Mouse (Mus musculus) heart, postnatal 0 days (tissue): Measurements from ENCODE around the gene Uts2. TPM values are rescaled to one million over a fixed set of nuclear protein-coding genes. Genes with fewer than 3 reads are reported as not detected.

Experiments used
- ATAC-seq: fragments of 200-750 bp; cut with Nextera tagmentation; 2 replicates; pipeline ENCODE4 v1.8.0; 2017; ENCODE audit warnings: low read depth, moderate number of reproducible peaks, moderate library complexity; ENCODE audit not compliant: insufficient read depth
- DNase-seq: peaks from one replicate; pipeline ENCODE4 v3.0.0-alpha.2; 2016; ENCODE audit warnings: low spot score
- H3K27ac ChIP-seq: fragments of 300-500 bp; sonication (generic); 2 replicates; pipeline ENCODE4 v1.5.1; 2014; ENCODE audit warnings: low read depth, mild to moderate bottlenecking
- H3K27me3 ChIP-seq: fragments of 300-500 bp; sonication (generic); 2 replicates; pipeline ENCODE4 v1.6.1; 2014; ENCODE audit warnings: low read length, mixed read lengths; ENCODE audit not compliant: control insufficient read depth, insufficient read depth
- H3K36me3 ChIP-seq: fragments of 300-500 bp; sonication (generic); replicated peaks from 2 replicates; pipeline ENCODE4 v1.6.1; 2014; ENCODE audit warnings: low read length, mixed read lengths; ENCODE audit not compliant: control insufficient read depth, insufficient read depth
- H3K4me1 ChIP-seq: fragments of 300-500 bp; sonication (generic); 2 replicates; pipeline ENCODE4 v1.6.1; 2014; ENCODE audit warnings: antibody characterized with exemption; ENCODE audit not compliant: control insufficient read depth, insufficient read depth
- H3K4me2 ChIP-seq: fragments of 300-500 bp; sonication (generic); 2 replicates; pipeline ENCODE4 v1.6.1; 2014; ENCODE audit warnings: low read depth, mild to moderate bottlenecking, low read length, moderate library complexity
- H3K4me3 ChIP-seq: fragments of 300-500 bp; sonication (generic); 2 replicates; pipeline ENCODE4 v1.5.1; 2014; ENCODE audit warnings: low read depth, low read length
- H3K9ac ChIP-seq: fragments of 300-500 bp; sonication (generic); replicated peaks from 2 replicates; pipeline ENCODE4 v1.6.1; 2014; ENCODE audit warnings: low read depth, low read length, mixed read lengths
- H3K9me3 ChIP-seq: fragments of 300-500 bp; sonication (generic); replicated peaks from 2 replicates; pipeline ENCODE4 v1.6.1; 2016; ENCODE audit warnings: low read length; ENCODE audit not compliant: control insufficient read depth
- CTCF ChIP-seq: IDR thresholded peaks from 2 replicates; pipeline ENCODE4 v1.5.1; 2016; ENCODE audit warnings: antibody characterized with exemption, control low read depth, low read depth
- EP300 ChIP-seq: IDR thresholded peaks from 2 replicates; pipeline ENCODE4 v1.6.1; 2016; ENCODE audit warnings: antibody characterized with exemption, low read depth
- WGBS: fragments of 180-500 bp; shearing (Covaris S2); extraction: QIAGEN DNeasy Blood & Tissue Kit; methylation state at CpG from one replicate; pipeline ENCODE4 v1.1.7; 2014; 5-methylcytosine and 5-hydroxymethylcytosine counted together
- polyA plus RNA-seq: library from polyadenylated mRNA; unstranded; fragments of >200 nt; fragmentation: Nextera tagmentation; extraction: Ambion mirVana; gene quantifications from 2 replicates; pipeline ENCODE4 v1.2.1, GENCODE M21; 2015
- total RNA-seq: library from RNA; depleted of rRNA; stranded (reverse); fragments of >200 nt; gene quantifications from 2 replicates; pipeline ENCODE4 v1.2.3, GENCODE M21; 2014; ENCODE audit warnings: low replicate concordance

The Uts2 gene
- total and polyA plus RNA-seq, 2 experiments from 2014 or later: not detected

DNA sequence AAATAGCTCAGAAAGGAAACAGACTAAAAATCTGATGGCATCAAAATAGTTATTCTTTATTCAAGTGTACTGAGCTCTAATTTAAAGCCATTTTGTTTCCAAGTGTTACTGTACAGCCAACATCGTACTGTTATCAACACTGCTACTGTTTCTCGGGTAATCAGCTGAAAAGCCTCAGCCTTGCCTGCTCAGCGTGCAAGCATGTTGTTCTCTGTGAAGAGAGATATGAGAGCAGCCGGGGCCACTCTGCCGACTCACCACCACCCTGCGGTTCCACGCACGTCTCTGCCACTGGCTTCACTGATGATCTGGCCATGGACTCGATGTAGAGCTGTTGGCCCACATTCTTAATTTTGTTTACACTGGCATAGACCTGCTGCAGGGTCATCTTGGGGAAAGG lies 27.3 kb downstream of the Uts2 start:
- 34% methylated on average over 9 of the region's 9 CpGs for whole genome bisulfite sequencing
- Histone ChIP-seq H3K27me3 (no peaks in the 10 kb centered on the region), H3K4me3 (no peak overlapping the region), H3K9ac (no peak overlapping the region), H3K4me1 (no peaks in the 10 kb centered on the region), H3K27ac (no peak overlapping the region), H3K4me2 (no peak overlapping the region), H3K9me3 (no peaks in the 10 kb centered on the region), H3K36me3 (peaks cover 40% of the 10 kb centered on the region)
- no peak for ATAC-seq
- DNase-seq: no peak
- TF ChIP-seq CTCF: no peak
- no peak for TF ChIP-seq EP300

DNA sequence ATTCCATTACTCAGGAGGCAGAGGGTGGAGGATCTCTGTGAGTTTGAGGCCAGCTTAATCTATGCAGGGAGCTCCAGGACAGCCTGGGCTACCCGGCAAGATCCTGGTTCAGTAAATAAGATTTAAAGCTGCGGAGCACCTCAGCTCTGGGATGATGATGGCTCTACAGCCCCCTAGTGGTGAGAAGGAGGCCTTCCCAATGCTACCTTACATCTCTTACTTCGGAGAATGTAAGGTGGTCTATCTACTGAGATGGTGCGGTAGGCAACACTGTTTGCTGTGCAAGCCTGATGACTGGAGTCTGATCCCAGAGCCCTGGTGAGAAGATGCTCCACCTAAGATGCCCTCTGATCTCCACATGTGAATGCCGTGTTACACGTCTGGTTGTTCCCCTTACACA lies 30.1 kb downstream of the Uts2 start:
- H3K27ac ChIP-seq: no peak overlapping the region
- DNase-seq (peak; percentile 43), ATAC-seq (no peak)
- H3K36me3 ChIP-seq: peaks cover 25% of the 10 kb centered on the region
- H3K9me3 ChIP-seq: no peaks in the 10 kb centered on the region
- WGBS: 46% methylated on average over 6 of the region's 6 CpGs
- no peak overlapping the region for H3K4me2 ChIP-seq
- no peak overlapping the region for H3K4me3 ChIP-seq
- TF ChIP-seq EP300 (no peak), CTCF (peak; percentile 79)
- H3K9ac ChIP-seq: no peak overlapping the region
- H3K27me3 ChIP-seq: no peaks in the 10 kb centered on the region
- no peaks in the 10 kb centered on the region for H3K4me1 ChIP-seq

GRCm38 (mm10) chr4:151036521-151036920 lies 39.6 kb downstream of the Uts2 start:
- Histone ChIP-seq H3K27me3 (no peaks in the 10 kb centered on the region), H3K9me3 (no peaks in the 10 kb centered on the region), H3K4me2 (no peak overlapping the region), H3K9ac (no peak overlapping the region), H3K36me3 (peaks cover 8% of the 10 kb centered on the region), H3K4me3 (no peak overlapping the region), H3K4me1 (0 out of 2 replicates have a peak, but pooled peaks cover 2% of the 10 kb centered on the region), H3K27ac (no peak overlapping the region)
- DNase-seq (no peak), ATAC-seq (no peak)
- TF ChIP-seq EP300: no peak
- no peak for TF ChIP-seq CTCF
- WGBS: 80% methylated on average over 7 of the region's 7 CpGs

DNA sequence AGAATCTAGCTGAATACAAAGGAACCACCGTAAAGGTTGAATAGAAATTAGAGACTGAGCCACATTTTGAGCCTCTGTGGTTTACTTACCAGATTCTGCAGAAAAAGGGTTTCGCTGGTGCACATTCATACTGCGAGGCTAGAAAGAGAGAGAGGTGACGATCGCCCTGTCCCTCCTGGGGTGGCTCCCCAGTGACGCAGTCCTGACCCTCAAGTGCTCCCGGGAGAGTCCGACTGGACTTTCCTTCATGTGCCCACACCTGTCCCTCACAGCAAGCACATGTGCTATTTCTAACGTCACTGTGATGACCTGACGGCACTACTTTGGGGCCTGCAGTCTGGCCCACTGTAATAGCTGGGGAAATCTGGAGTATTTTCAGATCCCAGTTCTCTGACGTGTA lies 40.9 kb downstream of the Uts2 start:
- Histone ChIP-seq H3K4me3 (no peak overlapping the region), H3K4me2 (no peak overlapping the region), H3K36me3 (peaks cover 8% of the 10 kb centered on the region), H3K27ac (no peak overlapping the region), H3K9ac (no peak overlapping the region), H3K4me1 (0 out of 2 replicates have a peak, but pooled peaks cover 5% of the 10 kb centered on the region), H3K27me3 (no peaks in the 10 kb centered on the region), H3K9me3 (no peaks in the 10 kb centered on the region)
- no peak for DNase-seq
- ATAC-seq: no peak
- no peak for TF ChIP-seq CTCF
- TF ChIP-seq EP300: no peak
- 86% methylated on average over 11 of the region's 11 CpGs for WGBS

- ATAC-seq: no peak
- no peak overlapping the region; the same call in 1 of the 2 replicates for H3K9ac ChIP-seq
- H3K27ac ChIP-seq: no peak overlapping the region
- DNase-seq: no peak
- H3K36me3 ChIP-seq: peaks cover 4% of the 10 kb centered on the region
- H3K27me3 ChIP-seq: no peaks in the 10 kb centered on the region
- TF ChIP-seq EP300 (no peak), CTCF (no peak)
- WGBS: 46% methylated on average over 5 of the region's 5 CpGs
- no peak overlapping the region for H3K4me3 ChIP-seq
- H3K4me2 ChIP-seq: peak overlapping the region; percentile 5
- H3K9me3 ChIP-seq: no peaks in the 10 kb centered on the region
- H3K4me1 ChIP-seq: peaks cover 20% of the 10 kb centered on the region
Measured at GRCm38 (mm10) chr4:151041506-151041905, 44.6 kb downstream of the Uts2 start.

DNA sequence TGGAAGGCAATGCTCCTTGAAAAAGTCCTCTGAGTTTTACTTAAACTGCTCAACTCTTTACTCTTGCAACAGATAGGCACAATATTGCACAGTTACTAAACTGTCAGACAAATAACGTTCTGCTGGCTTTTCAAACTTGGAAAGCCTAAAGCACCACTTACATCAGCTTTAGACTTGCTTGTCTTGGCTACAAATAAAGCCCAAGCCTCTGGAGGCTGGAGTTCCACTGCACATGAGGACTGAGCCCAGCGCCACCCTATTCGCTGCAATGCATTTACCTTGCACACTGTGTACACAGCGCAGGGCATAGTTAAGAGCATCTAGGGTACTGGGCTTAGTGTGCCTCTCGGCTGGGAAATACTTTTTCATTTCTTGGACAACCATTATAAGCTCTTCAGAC lies 46.4 kb downstream of the Uts2 start:
- no peaks in the 10 kb centered on the region for H3K27me3 ChIP-seq
- H3K4me2 ChIP-seq: peak overlapping the region; percentile 99
- 42% methylated on average over 5 of the region's 5 CpGs for WGBS
- no peak for ATAC-seq
- TF ChIP-seq EP300 (no peak), CTCF (no peak)
- no peak for DNase-seq
- no peaks in the 10 kb centered on the region for H3K9me3 ChIP-seq
- H3K9ac ChIP-seq: peak overlapping the region; percentile 81; the same call in 1 of the 2 replicates
- H3K27ac ChIP-seq: no peak overlapping the region
- peaks cover 12% of the 10 kb centered on the region for H3K36me3 ChIP-seq
- peak overlapping the region; percentile 64 for H3K4me3 ChIP-seq
- H3K4me1 ChIP-seq: peaks cover 20% of the 10 kb centered on the region
